Mouse (Mus musculus): Measurements from ENCODE around the gene Olfr642. TPM values are rescaled to one million over a fixed set of nuclear protein-coding genes. Genes with fewer than 3 reads are reported as not detected.

Gene Olfr642
- polyA plus RNA-seq (2012; rRNA removed) = not detected in 2 replicates

GRCm38 (mm10) chr7:104052566-104052965 lies at the start of gene Olfr642:
Gene Olfr642 (minus strand): TSS chr7:104052666.

GRCm38 (mm10) chr7:104085365-104085764 lies 32.9 kb upstream of the Olfr642 start, which contains the start of gene Olfr645:
Gene Olfr645 (minus strand): TSS chr7:104085465.

GRCm38 (mm10) chr7:104071769-104072168 lies 19.3 kb upstream of the Olfr642 start, which contains the start of gene Olfr644:
Gene Olfr644 (minus strand): TSS chr7:104071869.

GRCm38 (mm10) chr7:104061345-104061744 lies 8.9 kb upstream of the Olfr642 start, which contains the start of gene 4930516K23Rik:
Gene 4930516K23Rik (minus strand): TSS chr7:104061445.

GRCm38 (mm10) chr7:104035145-104035544 lies 17.3 kb downstream of the Olfr642 start, which contains the start of gene Olfr641:
Gene Olfr641 (plus strand): TSS chr7:104035445.

GRCm38 (mm10) chr7:104025473-104025872 lies 27.0 kb downstream of the Olfr642 start, which contains the start of gene Olfr640:
Gene Olfr640 (minus strand): TSS chr7:104025573.

GRCm38 (mm10) chr7:104017203-104017602 lies 35.3 kb downstream of the Olfr642 start, which contains the start of gene Olfr639:
Gene Olfr639 (minus strand): TSS chr7:104017303.

GRCm38 (mm10) chr7:103998446-103998845 lies 54.0 kb downstream of the Olfr642 start, which contains the start of gene Olfr638:
Gene Olfr638 (plus strand): TSS chr7:103998746.

Other genes starting within 250 kb of the Olfr642 start
- gene Hbb-bt, start 238.7 kb downstream of the Olfr642 start, polyA plus RNA-seq (2012; rRNA removed) = 1,727 and 2,114 TPM in 2 replicates
- gene Hbb-bs, start 224.6 kb downstream of the Olfr642 start, polyA plus RNA-seq (2012; rRNA removed) = 1,278 and 2,335 TPM in 2 replicates
- gene Hbb-bh2, start 212.1 kb downstream of the Olfr642 start, polyA plus RNA-seq (2012; rRNA removed) = 0.40 TPM in 1 of 2 replicates, not detected in the other
- 1,953 and 3,124 TPM in 2 replicates for gene Hbb-bh1, start 209.5 kb downstream of the Olfr642 start, polyA plus RNA-seq (2012; rRNA removed)
- gene Hbb-y, start 199.4 kb downstream of the Olfr642 start, polyA plus RNA-seq (2012; rRNA removed) = 10,518 and 17,284 TPM in 2 replicates
- gene Olfr66, start 166.4 kb downstream of the Olfr642 start, polyA plus RNA-seq (2012; rRNA removed) = not detected in 2 replicates
- not detected in 2 replicates for gene Olfr64, start 158.2 kb downstream of the Olfr642 start, polyA plus RNA-seq (2012; rRNA removed)
- gene Olfr65, start 149.2 kb downstream of the Olfr642 start, polyA plus RNA-seq (2012; rRNA removed) = not detected in 2 replicates
- not detected in 2 replicates for gene Olfr631, start 123.8 kb downstream of the Olfr642 start, polyA plus RNA-seq (2012; rRNA removed)
- gene Olfr632, start 118.3 kb downstream of the Olfr642 start, polyA plus RNA-seq (2012; rRNA removed) = 0.11 and 0.36 TPM in 2 replicates
- gene Olfr633, start 108.2 kb downstream of the Olfr642 start, polyA plus RNA-seq (2012; rRNA removed) = not detected in 2 replicates
- not detected in 2 replicates for gene Olfr635, start 81.5 kb downstream of the Olfr642 start, polyA plus RNA-seq (2012; rRNA removed)
- gene Olfr638, start 53.9 kb downstream of the Olfr642 start, polyA plus RNA-seq (2012; rRNA removed) = not detected in 2 replicates
- gene Olfr639, start 35.4 kb downstream of the Olfr642 start, polyA plus RNA-seq (2012; rRNA removed) = not detected in 2 replicates
- gene Olfr640, start 27.1 kb downstream of the Olfr642 start, polyA plus RNA-seq (2012; rRNA removed) = not detected in 2 replicates
- not detected in 2 replicates for gene Olfr641, start 17.2 kb downstream of the Olfr642 start, polyA plus RNA-seq (2012; rRNA removed)
- gene 4930516K23Rik, start 8.8 kb upstream of the Olfr642 start, polyA plus RNA-seq (2012; rRNA removed) = not detected in 2 replicates
- gene Olfr644, start 19.2 kb upstream of the Olfr642 start, polyA plus RNA-seq (2012; rRNA removed) = not detected in 2 replicates
- gene Olfr645, start 32.8 kb upstream of the Olfr642 start, polyA plus RNA-seq (2012; rRNA removed) = not detected in 2 replicates
- gene Olfr646, start 52.2 kb upstream of the Olfr642 start, polyA plus RNA-seq (2012; rRNA removed) = not detected in 2 replicates
- not detected in 2 replicates for gene Ubqln5, start 77.2 kb upstream of the Olfr642 start, polyA plus RNA-seq (2012; rRNA removed)
- gene Olfr643, start 84.7 kb upstream of the Olfr642 start, polyA plus RNA-seq (2012; rRNA removed) = not detected in 2 replicates
- gene Ubqln3, start 90.6 kb upstream of the Olfr642 start, polyA plus RNA-seq (2012; rRNA removed) = not detected in 2 replicates
- gene Ubqlnl, start 97.9 kb upstream of the Olfr642 start, polyA plus RNA-seq (2012; rRNA removed) = not detected in 2 replicates
- 0.02 TPM in 1 of 2 replicates, not detected in the other for gene Olfm5, start 112.2 kb upstream of the Olfr642 start, polyA plus RNA-seq (2012; rRNA removed)
- 0.01 and 0.07 TPM in 2 replicates for gene Olfr648, start 130.7 kb upstream of the Olfr642 start, polyA plus RNA-seq (2012; rRNA removed)
- gene Olfr649, start 143.3 kb upstream of the Olfr642 start, polyA plus RNA-seq (2012; rRNA removed) = not detected in 2 replicates
- gene Trim6, start 166.1 kb upstream of the Olfr642 start, polyA plus RNA-seq (2012; rRNA removed) = 2.1 and 3.0 TPM in 2 replicates
- 1.3 and 2.2 TPM in 2 replicates for gene Trim34a, start 191.8 kb upstream of the Olfr642 start, polyA plus RNA-seq (2012; rRNA removed)
- gene Trim5, start 235.4 kb upstream of the Olfr642 start, polyA plus RNA-seq (2012; rRNA removed) = 0.18 and 0.25 TPM in 2 replicates

All from central nervous system, embryonic 11.5 days (tissue).